Mouse (Mus musculus) erythroblast, embryonic 14.5 days (primary cell): Measurements from ENCODE around the gene Orc1.

Experiments used
- GATA1 ChIP-seq: IDR thresholded peaks from 2 replicates; pipeline ENCODE4 v1.6.1; 2012; ENCODE audit warnings: low read length, inconsistent platforms, mixed read lengths
- TAL1 ChIP-seq: IDR thresholded peaks from 3 replicates; pipeline ENCODE4 v1.6.1; 2012; ENCODE audit warnings: low read length, inconsistent platforms, mixed read lengths

- TF ChIP-seq GATA1: no peak
- no peak for TF ChIP-seq TAL1
Observed at GRCm38 (mm10) chr4:108638752-108639151, 59.5 kb downstream of the Orc1 start.
